Mouse (Mus musculus) urinary bladder, postnatal 25 days (tissue): ENCODE data around the gene Il20rb.

Source experiments
- DNase-seq: peaks from one replicate; pipeline ENCODE4 v3.0.0; 2022; ENCODE audit warnings: low spot score

Gene Il20rb

DNA sequence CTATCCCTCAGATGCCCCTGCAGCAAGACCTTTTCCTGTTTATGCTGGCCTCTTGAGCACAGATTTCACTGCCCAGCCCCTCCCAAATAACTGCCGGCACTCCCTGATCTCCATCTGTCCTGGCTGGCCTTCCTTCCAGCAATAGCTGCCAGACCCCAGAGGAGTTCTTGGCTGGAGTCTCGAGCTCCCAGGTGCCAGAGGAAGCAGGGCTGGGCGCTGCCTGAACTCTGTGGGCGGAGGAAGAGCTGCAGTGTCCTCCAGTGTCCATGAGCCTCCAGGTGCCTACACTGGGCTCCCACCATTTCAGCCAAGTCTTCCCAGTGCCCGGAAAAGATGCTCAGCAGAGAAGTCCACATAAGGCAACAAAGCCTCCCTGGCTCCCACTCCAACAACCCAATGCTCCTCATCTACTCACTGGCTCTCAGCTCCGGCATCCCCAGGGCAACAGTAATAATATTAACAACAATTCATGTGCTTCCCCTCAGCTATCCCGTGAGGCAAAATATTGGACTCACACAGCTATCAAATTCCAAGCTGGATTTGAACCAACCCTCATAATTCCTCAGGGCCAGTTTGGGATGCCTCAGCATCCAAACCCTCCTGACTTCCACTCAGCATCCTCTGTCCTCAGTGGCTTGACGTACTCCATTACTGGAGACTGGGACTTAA, 15.5 kb downstream of the Il20rb start:
- peak; percentile 45 for DNase-seq

GRCm38 (mm10) chr9:100470228-100470627, 16.4 kb downstream of the Il20rb start:
- no peak for DNase-seq

DNA sequence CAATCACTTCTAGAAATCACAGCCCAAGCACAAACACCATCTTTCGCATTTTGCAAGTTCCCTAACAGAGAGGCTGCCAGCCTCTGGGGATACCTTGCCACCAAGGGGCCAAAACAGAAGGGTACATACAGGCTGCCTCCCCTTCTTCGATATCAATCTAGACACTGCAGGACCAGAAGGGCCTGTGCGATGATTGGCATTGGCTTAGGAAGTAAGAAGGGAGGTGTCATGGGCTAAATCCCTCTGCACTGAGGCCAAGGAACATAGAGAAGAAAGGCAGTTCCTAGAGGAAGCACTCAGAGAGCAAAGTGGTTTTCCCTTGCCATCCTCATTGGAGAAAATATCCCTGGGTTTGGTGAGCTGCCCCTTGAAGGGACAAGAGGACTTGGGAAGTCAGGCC, 16.9 kb downstream of the Il20rb start:
- no peak for DNase-seq

- DNase-seq = no peak
Measured at GRCm38 (mm10) chr9:100468151-100468550, 18.4 kb downstream of the Il20rb start.

DNA sequence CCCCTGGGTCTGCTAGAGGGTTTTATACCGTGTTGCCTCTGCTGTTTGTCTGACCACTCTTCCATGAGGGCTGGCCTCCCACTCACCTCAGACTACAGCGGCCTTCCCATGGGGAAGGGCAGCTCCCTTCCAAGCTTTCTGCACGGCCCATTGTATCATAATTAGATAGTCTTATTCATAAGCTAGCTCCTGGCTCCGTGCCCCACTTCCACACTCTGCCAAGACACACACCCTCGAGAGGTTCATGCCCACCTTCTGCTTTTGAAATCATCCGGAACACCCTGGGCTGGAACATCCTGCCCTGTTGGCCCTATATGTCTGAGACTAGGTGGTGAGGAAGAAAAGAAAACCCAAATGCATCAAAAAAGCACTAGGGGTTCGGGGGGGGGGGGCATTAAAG, 18.9 kb downstream of the Il20rb start:
- DNase-seq = peak; percentile 33

DNA sequence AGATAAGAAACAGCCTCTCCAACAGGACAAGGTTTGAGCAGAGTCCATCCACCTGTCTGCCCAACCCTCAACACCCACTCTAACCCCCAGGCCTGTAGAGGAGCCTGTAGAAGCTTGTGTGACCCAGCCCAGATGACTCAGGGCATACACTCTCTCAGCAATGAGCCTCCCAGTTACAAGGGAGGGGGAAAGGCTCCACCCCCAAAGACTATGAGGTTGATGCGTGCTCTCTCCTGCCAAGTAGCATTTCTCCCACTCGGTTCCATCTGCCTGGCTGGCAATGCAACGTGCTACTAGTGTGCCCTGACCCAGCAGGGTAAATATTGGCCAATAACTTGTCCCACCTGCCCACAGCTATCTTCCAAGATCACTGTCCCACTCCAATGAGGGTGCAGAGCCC, 19.8 kb downstream of the Il20rb start:
- no peak for DNase-seq

DNA sequence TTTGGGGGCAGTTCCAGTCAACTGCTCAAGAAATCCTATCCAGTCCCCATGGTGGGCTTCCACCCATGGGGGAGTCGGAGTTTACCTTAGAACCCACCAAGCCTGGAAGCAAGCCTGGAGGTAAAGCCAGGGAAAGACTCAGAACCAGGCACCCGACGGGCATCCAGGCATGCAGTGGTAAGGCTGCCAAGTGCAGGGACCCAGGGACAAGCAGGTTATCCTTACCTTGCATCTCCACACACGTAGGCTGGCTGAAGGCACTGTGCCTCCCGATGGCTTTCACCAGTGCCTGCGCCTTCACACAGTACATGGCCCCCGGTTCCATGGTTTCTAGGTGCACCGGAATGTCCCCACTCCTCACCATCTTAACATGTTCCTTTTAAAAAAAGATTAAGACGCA, 20.6 kb downstream of the Il20rb start:
- DNase-seq = no peak

- DNase-seq = no peak
Measured at GRCm38 (mm10) chr9:100465380-100465779, 21.2 kb downstream of the Il20rb start.

- DNase-seq = no peak
Measured at GRCm38 (mm10) chr9:100463771-100464170, 22.8 kb downstream of the Il20rb start.

DNA sequence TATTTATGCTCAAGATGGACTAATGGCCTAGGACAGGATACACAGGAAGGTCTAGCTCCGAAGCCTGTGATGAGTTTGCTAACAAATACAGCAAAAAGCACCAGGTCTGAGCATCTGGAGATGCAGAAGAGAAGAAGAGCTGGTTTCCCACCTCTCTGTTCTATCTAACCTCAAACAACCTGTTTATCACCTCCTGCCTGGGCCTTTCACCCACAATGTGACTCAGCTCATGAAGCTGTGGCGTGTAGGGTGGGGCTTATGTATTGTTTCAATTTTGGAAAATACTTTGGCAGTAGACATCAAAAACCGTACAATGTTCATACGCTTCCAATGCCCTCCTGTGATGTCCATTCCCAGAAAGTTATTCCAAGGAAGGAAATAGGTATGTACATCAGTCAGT, 24.5 kb downstream of the Il20rb start:
- no peak for DNase-seq

DNA sequence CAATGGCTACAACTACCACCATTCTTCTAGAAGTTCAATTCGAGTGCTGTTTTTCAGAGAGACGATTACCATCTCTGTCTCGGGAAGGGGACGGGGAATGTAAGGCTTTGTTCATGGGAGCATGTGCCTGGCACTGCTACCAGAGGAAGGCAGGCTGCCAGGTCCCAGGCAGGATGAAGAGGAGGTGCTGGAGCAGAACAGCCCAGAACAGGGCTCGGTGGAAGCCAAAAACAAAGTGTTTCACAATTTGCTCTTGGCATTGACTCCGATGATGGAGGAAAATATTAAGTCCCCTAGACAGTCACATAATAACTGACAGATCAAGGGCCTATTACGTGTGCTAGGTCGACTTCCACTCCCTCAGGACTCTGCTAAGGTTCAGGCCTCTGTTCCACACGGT, 24.9 kb downstream of the Il20rb start:
- no peak for DNase-seq

DNA sequence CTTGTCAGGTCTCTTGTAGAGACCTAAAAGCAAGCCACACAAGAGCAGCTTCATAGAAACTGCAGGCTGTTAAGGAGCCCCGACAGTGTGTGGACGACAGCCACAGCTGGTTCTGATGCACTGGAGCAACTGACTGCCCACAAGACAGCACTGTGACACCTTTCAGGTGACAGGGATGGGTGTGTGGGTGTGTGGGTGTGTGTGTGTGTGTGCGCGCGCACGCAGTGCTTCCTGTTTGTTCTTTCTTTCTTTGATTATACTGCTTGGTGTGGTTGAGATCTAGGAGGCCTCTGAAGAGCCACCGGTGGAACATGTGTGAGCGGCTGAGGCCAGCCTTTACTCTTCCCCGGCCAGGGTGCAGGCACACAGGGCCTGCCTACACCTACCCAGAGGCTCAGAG, 26.4 kb downstream of the Il20rb start:
- no peak for DNase-seq

DNA sequence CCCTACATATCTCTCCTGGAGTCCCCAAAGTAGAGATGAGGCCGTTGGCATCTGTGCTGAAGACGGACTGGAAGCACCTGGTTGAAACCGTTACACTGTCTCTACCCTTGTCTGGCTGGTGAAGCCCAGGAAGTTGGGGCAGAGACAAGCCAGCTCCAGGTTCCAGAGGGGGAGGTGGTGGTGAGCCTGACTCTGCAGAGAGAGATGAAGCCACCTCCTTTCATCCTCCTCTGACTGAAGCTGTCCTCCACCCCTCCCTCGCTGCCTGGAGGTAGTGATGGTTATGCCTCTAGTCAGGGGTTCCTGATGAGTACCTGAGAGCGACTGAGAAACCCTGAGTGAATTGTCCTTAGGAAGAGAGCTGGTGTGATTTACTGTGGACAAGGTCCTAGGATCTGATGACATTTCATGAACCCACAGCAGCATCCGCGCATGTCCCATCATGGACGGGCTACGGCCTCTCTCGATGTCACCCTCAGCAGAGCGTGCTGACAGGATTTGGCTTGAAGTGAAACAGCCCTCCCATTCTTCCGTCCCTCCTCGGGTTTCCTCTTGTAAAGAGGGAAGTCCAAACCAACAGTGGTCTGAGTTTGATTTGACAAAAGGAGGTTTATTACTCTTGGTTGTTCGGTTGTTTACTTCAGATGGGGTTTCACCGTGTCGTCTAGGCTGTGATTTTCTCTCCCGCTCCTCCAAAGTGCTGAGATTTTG, 28.5 kb downstream of the Il20rb start:
- no peak for DNase-seq

- no peak for DNase-seq
Measured at GRCm38 (mm10) chr9:100454664-100454993, 32.0 kb downstream of the Il20rb start.

GRCm38 (mm10) chr9:100453944-100454663, 32.5 kb downstream of the Il20rb start:
- DNase-seq = peak; percentile 75

GRCm38 (mm10) chr9:100452432-100452831, 34.2 kb downstream of the Il20rb start:
- no peak for DNase-seq

DNA sequence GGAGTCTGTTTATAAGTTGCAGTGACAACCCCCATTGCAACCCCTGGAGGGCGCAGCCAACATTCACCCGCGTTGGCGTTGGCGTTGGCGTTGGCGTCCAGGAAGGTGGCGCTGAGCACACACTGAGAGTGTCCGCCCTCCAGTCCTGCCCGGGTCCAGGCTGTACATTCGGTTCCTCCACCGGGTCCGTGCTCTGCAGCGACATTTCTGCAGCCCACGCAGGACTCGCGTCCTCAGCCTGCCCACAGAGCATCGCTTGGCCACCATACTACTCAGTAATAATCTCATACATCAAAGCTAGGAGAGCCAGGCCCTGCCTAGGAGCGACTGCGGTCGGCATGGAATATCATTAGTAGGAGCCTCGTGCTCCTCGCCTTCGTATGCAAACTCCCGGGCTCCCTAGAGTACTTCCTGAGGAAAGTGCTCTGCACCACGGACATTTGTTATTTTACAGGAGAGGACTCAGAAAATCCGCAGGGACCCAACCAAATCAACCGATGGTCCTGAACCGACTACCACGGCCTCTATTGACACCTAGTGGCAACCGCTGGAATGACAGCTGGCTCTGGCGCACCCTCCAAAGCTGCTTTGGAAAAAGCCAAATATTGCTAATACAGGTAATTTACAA, 40.4 kb downstream of the Il20rb start:
- peak; percentile 79 for DNase-seq

DNA sequence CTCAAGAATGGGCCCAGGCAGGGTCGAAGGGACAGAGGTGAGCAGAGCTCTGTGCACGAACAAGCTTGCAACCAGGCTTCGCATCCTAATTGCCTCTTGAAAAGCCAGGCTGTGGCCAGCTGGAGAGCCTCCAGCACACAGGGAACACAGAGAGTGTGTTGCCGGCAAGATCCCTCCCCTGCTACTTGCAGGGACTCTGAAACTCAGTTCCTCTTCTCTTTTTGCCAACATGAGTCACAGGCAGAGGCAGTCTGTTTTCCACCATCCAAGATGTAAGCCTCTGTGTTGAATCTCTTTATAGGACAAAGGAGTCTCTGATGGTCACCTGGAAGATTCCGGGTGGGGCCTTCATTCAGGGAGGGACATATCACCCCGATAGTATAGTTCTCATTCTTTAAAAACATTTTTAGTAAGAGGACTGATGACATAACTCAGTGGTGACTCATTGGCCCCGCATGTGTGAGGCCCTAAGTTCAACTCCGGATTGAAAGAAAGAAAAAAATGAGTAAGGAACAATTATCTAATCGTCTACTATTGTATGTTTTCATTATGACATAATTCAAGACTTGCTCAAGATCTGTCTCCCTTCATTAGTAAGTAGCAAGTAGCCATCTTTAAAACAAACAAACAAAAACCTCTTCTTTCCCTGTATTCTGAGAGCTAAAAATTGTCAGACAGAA, 46.3 kb downstream of the Il20rb start:
- DNase-seq = peak; percentile 30

- no peak for DNase-seq
Measured at GRCm38 (mm10) chr9:100439481-100439880, 47.1 kb downstream of the Il20rb start.

- DNase-seq = no peak
Measured at GRCm38 (mm10) chr9:100438994-100439393, 47.6 kb downstream of the Il20rb start.

GRCm38 (mm10) chr9:100436865-100437595, 49.6 kb downstream of the Il20rb start:
- no peak for DNase-seq

DNA sequence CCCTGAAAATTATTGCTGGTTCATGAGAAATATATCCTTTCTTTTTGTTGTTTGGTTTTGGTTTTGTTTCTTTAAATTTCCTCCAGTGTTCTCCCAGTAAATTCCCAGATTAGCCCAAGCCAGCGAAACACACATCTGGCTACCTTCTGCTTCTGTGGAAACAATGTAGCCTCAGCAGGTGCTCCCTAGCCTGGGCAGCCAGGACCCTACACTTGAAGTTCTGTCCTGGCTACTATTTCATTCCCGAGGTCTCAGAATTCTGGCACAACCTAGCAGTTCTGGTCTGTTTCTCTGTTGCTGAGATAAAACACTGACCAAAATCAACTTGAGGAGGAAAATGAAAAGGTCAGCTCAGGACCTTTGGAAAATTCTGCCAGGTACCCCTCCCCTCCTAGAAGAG, 55.2 kb downstream of the Il20rb start:
- no peak for DNase-seq
